Mouse (Mus musculus) mouse trophoblast stem cell (cell line): ENCODE measurements around the gene Dcaf5.

ENCODE experiments used
- in situ Hi-C, 2 experiments: fragments of 300-500 bp; cut with MseI, MboI; formaldehyde crosslinking; loops; 2 replicates in 1 of 2; 3 replicates in 1 of 2; pipeline ENCODE4 v1.15.1; 2025

The Dcaf5 gene

GRCm38 (mm10) chr12:80344777-80345231 is 91.6 kb downstream of the Dcaf5 start:
- in situ Hi-C loops, result no loop called here

DNA sequence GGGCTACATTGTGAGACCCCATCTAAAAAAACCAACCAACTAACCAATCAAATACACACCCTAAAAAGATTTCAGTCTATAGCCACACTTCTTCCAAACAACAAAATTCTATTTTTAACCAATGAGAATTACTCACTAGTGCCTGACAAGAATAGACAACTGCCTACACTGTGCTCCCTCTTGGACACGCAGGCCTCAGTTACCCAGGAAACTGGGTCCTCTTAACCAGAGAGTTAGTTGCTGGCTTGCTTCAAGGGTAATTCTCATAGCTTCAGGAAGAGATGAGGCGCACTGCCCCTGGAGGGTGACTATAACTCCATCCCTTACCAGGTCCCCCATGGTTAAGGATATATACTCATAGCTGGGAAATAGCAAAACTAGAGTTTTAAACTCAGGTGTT is 95.5 kb downstream of the Dcaf5 start:
- in situ Hi-C loops, result no loop called here

GRCm38 (mm10) chr12:80334162-80334561 is 102.2 kb downstream of the Dcaf5 start:
- in situ Hi-C loops, result no loop called here

DNA sequence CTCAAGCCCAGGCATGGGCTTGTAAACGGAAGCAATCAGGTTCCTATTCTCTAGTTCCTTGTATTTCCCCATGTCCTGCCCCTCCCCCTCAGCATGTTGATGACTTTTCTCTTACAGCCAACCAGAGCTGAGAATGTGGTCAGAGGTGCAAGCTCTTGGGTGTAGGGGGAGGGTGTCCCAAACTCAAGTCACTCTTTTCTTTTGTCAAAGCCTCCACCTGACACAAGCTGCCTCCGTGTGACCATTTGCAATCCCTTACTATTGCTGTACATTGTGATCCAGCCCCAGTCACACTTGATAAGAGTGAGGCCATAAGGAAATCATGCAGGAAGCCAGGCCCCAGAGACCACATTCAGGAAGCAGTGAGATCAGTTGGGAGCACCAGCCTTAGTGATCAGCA is 104.8 kb downstream of the Dcaf5 start:
- in situ Hi-C loops, result no loop called here

GRCm38 (mm10) chr12:80330819-80331218 is 105.6 kb downstream of the Dcaf5 start:
- in situ Hi-C loops, result no loop called here

- in situ Hi-C loops, result no loop called here
These were observed 106.8 kb downstream of the Dcaf5 start for GRCm38 (mm10) chr12:80329641-80330040.

DNA sequence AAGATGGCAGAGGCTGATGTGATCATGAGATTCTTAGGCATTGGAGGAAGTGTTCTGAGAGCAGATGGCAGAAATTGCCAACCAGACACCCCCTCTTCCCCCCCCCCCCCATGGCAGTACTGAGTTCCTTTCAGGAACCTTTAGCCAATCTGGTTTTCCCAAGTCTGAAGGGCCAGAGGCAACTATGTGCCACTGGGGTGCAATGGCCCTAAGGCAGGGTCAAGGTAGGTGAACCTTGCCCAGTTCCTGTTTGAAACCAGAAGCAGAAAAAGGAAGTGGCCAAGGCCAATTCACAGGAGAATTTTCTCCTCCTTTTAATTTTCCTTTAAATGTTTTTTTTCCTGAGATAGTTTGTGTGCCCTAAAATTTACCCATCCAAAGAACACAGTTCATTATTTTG is 110.4 kb downstream of the Dcaf5 start:
- in situ Hi-C loops, result no loop called here

- in situ Hi-C loops, result no loop called here
These were observed 111.6 kb downstream of the Dcaf5 start for GRCm38 (mm10) chr12:80324785-80325131.

GRCm38 (mm10) chr12:80324051-80324784 is 112.2 kb downstream of the Dcaf5 start:
- in situ Hi-C loops, result no loop called here

DNA sequence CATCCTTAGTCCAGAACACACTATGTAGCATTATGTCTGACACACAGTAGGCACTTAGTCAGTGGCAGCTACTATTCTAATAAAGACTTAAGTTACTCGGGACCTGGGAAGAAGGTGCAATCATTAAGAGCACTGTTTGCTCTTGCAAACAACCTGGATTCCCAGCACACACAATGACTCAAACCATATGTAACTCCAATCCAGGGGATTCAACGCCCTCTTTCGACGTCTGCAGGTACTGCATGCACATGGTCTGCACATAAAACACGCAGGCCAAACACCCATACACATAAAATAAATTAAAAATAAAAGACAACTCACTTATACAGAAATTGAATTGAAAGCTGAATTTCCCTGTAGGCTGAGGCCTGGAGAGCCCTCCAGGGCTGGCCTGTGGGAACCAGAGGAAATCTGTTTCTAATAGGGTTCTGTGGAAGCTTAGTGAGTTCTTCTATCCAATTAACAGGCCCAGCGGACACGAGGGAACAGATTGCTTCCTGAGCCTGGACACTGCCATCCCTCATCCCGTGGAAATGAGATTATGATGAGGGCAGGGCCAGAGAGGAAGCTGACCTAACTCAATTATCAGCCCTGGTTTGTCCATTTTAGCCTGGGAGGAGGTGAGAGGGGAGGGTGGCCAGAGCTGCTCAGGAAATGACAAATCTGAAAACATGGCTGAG is 112.9 kb downstream of the Dcaf5 start:
- in situ Hi-C loops, result no loop called here

DNA sequence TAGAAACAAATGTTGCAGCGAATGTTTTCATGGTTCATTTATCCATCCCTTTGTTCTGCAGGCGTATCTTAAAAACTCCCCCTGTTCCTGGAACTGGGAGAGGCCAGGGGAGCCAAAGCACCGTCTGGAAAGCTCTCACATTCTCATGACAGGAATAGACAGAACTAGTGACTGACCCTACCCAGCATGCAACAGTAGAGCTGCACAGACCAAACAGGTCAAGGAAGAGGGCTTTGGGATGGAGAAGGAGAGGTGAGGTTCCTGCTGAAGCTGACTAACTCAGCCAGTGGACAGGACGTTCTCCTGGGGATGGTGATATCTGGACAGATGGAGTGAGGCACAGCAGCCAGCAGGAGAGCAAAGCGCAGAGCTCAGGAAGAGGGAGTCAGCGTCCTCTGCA is 113.9 kb downstream of the Dcaf5 start:
- in situ Hi-C loops, result no loop called here

GRCm38 (mm10) chr12:80319062-80319461 is 117.3 kb downstream of the Dcaf5 start:
- in situ Hi-C loops, result no loop called here

- in situ Hi-C loops, result no loop called here
These were observed 121.1 kb downstream of the Dcaf5 start for GRCm38 (mm10) chr12:80315321-80315720.

GRCm38 (mm10) chr12:80311959-80312669 is 124.3 kb downstream of the Dcaf5 start:
- in situ Hi-C loops, result no loop called here

GRCm38 (mm10) chr12:80307556-80307955 is 128.8 kb downstream of the Dcaf5 start:
- in situ Hi-C loops, result no loop called here

DNA sequence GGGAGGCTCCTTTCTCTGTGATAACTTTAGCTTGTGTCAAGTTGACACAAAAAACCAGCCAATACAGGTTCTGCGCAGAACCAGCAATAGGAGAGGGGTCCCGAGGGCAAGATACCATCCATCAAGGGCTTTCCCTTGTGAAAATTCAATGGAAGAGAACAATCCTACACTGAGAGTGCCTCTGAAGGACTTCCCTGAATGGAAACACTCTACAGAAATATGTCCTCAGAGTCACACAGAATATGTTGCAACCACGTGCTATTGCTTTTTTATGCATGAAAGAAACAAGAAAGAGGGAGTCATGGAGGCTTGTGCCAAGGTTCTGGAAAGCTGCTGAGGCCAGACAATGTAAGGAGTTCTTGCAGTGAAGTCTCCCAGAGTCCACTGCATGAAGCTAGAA is 131.9 kb downstream of the Dcaf5 start:
- in situ Hi-C loops, result no loop called here

GRCm38 (mm10) chr12:80300833-80301456 is 135.5 kb downstream of the Dcaf5 start:
- in situ Hi-C loops, result no loop called here

DNA sequence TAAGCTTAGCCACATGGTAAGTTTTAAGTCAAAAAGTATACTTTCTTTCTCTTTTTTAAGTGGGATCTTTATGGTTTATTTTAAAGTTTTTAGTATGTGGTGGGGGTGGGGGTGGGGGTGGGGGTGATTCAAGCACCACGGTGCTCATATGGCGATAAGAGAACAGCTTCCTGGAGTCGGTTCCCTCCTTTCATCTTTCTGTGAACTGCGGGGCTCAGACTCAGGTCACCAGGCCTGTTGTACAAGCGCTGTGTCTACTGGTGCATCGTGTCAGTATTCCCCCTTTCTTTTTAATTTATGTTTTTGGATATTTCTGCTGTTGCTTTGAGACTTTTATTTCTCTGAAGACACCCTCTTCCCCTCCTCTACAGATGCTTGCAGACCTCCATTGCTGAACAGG is 137.7 kb downstream of the Dcaf5 start:
- in situ Hi-C loops, result no loop called here

DNA sequence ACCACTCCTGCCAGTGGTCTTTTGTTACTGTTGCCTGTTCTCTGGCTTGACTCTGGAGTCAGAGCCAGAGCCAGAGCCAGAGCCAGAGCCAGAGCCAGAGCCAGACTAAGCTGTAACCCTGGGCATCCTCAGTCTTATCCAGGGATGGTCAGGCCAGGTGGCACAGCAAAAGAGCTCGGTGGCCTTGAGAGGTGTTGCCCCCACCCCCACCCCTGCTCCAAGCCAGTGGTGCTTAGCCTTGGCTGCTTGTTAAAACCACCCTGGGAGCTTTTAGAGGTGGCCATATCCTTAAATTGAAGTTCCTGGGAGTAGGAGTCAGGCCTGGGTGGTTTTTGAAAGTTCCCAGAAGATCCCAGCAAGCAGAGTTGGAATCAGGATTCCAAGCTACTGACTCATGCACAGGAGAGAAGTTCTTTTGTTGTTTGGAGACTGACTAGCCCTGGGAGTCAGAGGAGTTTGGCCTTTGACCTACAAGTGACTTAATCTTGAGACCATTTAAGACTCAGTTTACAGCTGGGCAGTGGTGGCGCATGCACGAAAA is 144.4 kb downstream of the Dcaf5 start:
- in situ Hi-C loops, result no loop called here

GRCm38 (mm10) chr12:80290964-80291363 is 145.4 kb downstream of the Dcaf5 start:
- in situ Hi-C loops, result no loop called here

- in situ Hi-C loops, result no loop called here
These were observed 145.9 kb downstream of the Dcaf5 start for GRCm38 (mm10) chr12:80290483-80290882.

DNA sequence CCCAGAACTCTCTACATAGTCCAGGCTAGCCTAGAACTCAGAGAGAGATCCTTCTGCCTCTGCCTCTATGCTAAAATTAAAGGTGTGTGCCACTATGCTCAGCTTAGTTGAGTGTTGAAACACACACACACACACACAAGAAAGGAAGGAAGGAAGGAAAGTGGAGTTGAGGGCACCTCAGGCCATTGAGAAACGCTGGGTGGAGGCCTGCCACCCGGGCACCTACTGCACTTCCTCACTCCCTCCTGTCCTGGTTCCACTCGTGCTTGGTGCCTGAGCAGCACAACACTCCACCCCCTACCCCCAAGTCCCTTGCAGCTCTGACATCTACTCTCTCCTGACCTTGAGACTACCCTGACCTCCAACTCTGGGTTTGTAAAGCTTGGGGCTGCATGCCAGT is 146.7 kb downstream of the Dcaf5 start:
- in situ Hi-C loops, result no loop called here
